Mouse (Mus musculus): Measurements from ENCODE around the gene Lhx3.

Gene Lhx3

DNA sequence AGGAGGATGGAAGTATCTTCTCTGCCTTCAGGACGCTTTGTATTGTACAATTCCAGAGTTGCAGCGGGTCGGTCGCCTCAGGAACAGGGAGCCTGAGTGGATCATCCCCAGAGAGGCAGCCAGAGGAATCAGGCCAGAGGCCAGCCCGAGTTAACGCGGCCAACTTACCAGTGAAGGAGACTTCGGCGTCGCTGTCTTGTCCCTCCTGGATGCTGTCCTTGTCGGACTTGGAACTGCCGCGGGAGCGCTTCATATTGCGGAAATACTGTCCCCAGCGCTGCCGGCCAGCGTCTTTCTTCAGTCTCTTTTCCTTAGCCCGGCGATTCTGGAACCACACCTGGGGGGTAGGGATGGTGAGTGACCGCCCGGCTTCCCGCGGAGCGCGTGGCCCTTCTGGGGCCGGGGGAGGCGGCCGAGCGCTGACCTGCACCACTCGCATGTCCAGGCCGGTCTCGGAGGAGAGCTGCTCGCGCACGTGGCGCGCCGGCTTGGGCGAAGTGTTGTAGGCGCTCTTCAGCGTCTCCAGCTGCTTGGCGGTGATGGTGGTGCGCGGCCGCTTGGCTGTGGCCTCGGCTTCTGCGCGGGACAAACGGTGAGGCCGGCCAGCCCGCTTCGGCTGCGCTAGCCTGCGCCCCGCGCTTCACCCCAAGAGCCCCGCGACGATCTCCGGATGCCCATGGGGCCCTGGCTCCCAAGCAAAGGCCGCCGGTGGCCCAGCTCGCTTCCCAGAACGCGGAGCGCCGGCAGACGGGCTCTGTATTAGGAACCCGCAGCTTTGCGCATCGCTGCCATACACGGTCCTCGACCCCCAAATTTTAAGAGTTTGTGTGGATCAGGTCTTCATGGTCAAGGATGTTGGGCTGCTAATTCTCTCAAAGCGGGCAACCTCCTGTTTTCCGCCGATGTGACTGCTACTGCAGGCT, 5.9 kb downstream of the Lhx3 start:
- DNase-seq = no peak

DNA sequence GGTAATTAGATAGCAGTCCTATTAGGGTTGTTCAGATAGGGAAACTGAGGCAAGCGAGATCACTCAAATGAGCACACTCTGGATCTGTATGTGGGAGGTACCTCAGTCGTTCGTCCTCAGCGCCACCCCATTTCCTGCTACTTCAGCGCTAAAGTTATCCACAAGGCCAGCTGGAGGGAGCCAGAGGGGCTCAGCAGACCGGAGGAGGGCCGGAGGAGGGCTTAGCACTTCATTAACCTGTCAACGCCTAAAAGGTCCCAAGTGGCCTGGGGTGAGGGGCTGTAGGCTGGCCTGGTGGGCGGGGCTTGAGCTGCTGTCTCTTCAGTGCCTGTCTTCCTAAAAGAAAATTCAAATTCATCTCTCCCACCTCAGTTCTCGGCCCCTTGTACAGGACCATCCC, 9.6 kb downstream of the Lhx3 start:
- no peak for DNase-seq

DNA sequence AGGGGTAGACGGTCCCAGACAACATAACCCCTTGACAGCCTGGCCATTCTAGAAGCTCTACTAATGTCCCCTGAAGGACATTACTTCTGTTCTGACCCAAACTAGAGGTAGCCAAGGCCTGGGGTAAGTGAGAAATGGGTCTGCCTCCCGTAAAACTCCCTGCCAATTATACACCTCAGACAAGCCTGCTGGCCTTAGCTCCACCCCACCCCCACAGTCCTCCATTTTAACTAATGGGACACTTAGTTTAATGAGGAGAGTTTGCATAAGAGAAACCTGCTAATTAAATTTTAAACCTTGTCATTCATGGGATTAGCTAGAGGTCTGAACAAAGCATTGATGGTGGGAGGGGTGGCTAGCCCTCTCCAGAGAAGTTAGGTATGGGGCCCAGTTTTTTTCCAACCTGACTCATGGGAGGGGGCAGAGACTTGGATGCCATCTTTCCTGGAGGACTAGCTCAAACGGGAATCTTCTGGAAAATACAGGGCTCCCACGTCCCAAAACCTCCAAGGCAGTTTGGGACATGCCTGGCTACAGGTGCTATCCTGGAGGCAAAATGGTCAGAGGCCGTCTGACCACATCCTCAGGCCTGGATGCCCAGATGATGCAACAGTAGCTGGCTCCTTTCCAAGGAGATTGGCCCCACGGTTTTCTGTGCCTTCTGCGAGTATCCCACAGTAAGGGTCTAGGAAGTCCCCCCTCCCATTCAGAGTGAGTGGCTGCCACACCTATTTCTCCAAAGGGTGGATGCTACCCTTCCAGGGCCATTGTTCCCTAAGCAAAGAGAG, 13.3 kb downstream of the Lhx3 start:
- no peak for DNase-seq

DNA sequence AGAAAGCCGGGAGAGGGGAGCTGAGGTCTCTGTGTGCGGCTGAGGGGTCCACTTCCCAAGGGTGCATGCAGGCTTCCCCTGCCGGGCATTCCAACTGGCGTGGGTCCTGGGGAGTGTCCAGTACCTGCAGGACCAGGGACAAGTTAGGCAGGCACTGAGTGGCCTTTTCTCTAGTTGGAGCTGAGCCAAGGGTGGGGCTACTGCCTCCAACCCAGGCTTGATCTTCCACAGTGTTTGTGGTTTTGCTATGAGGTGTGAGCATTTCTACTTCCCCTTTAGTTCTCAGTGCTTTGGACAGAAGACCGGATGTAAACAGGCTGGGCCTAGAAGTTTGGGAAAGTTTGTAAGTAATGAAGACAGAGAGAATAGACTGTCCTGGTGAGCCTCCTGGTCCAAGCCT, 19.6 kb downstream of the Lhx3 start:
- no peak for DNase-seq

DNA sequence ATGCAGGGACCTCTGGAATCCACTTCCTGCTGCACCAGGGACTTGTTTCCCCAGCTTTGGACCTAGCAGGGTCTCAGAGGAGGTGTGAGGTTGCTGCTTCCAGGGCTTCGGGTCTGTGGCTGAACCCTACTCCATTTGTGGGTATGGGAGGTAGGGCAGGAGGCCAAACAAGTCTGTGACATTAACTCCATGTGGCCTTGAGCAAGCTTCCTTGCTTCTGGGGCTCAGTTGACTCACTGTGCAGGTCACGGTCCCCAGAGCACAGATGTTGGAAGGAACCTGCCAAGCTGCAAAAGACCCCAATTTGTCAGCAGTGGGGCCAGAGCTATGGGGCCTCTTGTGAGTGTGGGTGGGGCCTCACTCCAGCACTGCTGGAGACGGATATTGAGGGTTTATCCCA, 23.7 kb downstream of the Lhx3 start:
- no peak for DNase-seq

DNA sequence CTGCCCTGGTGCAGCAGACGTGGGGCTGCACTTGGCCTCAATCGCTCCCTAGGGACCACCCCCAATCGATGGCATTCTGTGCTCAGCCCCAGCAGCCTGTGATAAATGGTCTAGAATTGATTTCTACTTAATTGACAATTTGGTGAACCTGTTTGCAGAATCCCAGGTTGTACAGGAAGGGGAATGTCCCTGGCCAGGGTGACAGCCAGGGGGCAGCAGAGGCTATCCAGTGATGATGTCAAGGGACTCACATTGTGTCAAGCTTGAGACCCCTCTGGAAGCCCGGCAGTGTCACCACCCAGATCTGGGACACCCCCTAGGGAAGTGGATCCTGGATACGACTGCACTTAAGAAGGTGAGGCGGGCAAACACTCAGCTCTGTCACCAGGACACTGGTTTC, 25.4 kb downstream of the Lhx3 start:
- peak; percentile 36 for DNase-seq

DNA sequence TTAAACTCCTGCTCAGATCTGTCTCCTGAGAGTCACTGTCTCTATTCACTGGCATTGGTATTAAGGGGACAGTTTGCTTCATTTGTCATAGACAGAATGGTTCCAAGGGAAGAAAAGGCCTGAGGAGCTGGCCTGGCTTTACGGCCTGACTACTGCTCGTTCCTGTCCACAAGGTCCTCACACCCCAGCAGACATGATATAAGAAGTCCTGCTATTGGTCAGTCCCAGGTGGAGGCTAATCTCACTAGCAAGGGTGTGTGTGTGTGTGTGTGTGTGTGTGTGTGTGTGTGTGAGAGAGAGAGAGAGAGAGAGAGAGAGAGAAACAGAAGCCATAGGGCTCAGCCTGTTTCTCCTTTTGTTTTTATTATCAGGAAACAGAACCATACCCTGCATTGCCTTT, 30.9 kb downstream of the Lhx3 start:
- no peak for DNase-seq

DNA sequence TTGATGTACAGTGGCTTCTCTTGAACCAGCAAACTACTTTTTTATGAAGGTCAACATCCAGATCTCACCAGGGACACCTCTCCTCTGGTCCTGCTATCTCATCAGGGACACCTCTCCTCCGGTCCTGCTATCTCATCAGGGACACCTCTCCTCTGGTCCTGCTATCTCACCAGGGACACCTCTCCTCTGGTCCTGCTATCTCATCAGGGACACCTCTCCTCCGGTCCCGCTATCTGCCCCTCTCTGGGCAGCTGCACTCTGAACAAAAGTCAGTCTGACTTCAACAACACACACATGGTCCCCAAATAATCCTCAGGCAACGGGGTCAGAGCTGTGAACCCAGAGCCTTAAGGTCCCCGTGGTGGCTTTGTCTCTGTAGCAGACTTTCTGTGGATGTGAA, 31.4 kb downstream of the Lhx3 start:
- DNase-seq = no peak

DNA sequence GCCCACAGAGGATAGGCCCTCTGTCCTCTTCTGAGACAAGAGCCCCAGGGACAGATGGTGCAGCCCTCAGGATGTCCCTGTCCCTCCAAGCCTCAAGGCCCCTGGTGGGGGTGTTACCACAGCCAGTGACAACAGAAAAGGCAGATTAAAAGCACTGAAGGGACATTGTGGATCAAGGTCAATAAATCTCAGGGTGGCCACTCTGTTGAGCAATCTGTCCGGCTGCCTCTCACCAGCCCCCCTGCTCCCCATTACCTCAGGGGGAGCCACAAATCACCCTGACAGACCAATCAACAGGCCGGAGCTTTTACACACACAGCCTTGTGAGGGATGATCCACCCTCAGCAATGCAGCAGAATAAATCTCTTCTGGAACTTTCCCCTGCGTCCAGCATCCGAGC, 32.9 kb downstream of the Lhx3 start:
- no peak for DNase-seq

DNA sequence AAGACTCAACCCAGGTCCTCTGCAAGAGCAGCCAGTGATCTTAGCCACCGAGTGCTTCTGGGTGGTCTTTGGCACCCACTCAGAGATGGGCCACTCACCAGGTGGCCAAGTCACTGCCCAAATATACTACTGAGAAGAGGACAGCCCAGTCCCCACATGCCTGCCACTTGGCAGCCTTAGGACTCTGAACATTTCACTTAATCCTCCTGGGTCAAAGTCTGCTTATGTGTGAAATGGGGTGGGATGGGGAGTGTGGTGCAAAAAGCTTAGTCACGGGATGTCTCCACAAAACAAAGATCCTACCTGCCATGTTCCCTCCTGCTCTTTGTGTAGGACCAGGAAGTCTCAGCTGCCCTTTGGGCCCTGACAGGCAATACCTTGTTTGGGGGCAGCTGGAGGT, 35.9 kb downstream of the Lhx3 start:
- DNase-seq = no peak

DNA sequence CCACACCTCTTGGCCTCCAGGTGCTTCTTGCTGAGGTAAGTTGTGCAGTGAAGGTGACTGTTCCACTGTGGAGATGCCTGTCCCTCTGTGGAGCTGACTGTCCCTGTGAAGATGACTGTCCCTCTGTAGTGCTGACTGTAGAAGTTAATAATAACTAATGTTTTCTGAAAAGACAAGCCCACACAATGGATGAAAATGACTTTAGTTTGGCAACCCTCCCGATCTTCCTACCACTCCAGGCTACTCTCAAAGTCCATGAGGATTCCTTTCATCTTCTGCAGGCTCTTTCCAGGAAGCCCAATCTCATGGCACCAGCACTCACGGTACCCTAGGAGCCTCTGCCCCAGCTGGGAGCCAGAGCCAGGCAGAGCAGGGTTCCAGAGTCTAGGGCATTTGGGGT, 37.7 kb downstream of the Lhx3 start:
- DNase-seq = no peak

DNA sequence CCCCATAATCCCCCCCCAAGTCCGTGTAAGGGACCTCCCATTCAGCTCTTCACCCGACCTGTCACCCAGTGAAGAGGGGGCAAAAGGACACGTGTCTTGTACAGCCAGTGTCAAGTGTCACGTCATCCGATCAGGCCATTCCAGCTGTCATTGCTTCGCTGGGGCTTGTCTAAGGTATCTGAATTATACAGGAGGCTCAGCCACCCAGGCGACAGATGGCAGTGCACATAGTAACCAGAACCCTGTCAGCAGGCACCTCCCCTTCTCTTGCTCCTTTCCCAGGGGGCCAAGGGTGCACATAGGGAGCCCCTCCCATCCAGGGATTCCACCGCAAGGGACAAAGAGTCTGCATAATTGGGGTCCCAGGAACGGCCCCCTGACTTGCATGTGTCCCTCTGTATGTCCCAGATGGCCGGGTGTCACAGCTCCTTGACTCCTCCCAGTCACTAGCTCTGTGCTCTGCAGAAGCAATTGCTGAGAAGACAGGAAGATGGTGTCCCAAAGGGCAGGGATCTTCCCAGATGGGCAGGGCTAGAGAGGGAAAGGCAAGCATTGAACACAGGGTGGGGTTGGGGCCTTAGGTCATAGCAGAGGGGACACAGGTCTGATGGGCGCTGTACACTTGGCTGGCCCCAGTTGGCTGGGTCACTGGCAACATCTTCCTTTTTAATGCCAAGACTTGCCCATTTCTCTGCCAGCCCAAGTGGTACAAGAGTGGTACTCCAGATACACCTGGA, 39.1 kb downstream of the Lhx3 start:
- no peak for DNase-seq

DNA sequence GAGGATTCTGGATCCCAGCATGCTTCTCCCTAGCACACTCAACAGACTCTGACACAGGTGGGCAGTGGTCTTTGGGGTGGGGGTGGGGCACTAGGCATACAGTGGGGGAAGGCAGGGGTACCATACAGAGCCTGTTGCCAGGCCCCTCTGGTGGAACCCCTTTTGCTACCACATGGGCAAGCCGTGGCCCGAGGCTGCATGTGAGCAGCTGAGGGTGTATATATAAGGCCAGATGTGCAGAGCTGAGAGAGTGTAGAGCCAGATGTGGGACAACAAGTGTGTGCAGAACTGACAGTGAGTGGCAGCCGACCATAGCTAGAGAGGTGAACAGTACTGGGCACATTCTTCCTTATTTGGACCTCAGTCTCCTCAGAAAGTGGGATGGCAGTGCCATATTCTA, 41.2 kb downstream of the Lhx3 start:
- no peak for DNase-seq

DNA sequence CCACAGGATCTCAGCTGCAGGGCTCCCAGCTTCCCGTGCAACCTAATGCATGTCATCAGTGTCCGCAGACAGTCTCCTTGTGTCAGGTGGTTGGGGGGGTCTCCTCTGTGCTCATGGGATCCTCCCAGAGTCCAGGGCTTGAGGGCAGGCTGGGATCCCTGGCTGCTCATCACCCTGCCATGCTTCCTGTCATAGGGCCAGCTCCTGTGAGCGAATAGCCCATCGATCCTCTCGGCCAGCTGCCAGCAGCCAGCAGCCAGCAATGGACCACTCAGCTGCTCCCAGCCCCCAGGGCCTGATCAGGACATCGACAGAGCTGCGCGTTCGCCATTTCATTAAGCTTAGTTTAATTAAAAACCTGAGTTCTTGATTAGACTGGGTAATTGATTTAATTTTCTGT, 50.0 kb downstream of the Lhx3 start:
- no peak for DNase-seq

DNA sequence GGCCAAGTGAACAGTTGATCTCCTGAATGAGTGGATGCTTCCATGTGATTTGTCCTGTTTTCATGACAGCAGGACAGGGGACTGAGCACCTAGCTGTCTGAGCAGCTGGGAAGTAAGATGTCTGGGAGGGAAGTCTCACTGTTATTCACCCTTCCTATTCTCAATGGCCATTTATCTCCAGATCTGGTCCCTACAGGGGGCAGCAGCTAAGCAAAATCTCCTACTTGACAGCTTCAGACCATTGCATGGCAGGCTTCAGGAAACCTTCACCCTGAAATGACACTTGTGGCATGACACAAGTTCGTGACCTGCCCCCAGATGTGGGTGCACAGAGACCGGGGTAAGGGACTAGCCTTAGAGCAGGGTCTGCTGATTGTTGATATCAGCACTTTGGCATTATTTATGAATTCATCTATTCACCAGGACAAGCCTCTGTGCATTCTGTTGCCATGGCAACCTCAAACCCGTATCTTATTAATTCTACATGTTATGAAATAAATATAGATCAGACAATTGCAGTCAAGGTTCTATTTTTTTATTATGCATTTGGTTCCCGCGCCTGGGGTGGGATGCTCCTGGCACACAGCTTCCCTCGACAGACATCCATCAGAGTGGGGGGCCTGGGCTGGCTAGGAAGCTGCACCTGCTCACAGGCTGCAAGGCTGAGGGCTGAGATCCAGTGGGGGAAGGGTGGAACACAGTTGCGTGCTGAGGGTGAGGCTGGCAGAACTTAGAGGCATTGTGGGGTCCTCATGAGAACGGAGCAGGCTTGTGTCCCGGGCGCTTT, 51.7 kb downstream of the Lhx3 start:
- peak; percentile 21 for DNase-seq

DNA sequence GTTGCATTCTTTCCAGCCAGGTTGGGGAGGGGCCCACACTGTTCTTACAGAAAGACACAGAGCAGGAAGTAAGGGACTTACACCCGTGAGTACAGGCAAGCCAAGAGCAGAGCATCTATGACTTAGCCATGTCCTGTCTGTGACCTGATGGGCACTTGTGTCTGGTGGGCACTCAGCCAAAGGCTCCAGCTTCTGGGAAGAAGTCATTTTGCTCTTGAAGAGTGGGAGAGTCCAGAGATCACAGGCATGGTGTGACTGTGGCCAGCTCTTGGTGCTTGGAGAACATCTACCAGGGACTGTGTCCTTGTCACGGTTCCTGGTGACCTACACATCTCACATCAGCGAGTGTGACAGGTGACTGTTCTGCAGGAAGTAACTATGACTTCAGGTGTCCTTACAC, 52.4 kb downstream of the Lhx3 start:
- no peak for DNase-seq

DNA sequence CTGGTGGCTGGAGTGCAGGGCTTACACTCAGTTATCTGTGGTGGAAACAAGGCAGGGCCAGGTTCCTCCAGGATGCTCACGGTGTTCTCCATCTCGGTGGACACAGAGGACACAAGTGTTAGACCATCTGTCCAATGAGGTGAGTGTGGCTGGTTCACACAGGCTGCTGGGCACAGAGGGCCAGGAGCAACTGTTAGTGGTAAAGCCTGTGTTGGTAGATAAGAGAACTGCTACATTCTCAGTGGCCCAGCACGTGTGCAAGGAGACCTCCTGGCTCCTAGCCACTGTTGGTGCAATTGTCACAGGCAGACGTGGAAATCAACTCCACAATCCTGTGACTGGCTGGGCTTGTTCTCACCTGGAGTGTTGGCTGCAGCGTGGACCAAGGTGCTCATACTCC, 53.5 kb downstream of the Lhx3 start:
- no peak for DNase-seq

DNA sequence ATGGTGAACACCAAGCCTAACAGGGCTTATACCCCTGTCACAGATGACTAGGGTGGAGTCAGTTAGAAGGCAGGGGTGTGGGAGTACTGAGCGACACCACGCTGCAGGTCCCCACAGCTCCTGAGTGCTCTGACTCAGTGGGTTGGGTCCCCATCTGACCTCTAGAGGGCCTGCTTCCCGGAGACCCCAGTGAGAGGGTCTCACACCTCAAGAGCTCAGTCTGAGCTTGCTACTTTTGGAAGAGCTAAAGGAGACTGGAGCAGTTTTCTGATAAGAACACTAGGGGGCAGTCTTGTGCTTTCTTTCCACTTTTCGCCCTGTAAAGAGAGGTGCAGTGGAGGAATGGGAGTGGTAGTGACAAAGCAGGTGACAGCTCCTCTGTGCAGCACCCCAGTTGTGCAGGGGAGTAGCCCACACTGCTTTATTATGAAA, 54.2 kb downstream of the Lhx3 start:
- DNase-seq = no peak

DNA sequence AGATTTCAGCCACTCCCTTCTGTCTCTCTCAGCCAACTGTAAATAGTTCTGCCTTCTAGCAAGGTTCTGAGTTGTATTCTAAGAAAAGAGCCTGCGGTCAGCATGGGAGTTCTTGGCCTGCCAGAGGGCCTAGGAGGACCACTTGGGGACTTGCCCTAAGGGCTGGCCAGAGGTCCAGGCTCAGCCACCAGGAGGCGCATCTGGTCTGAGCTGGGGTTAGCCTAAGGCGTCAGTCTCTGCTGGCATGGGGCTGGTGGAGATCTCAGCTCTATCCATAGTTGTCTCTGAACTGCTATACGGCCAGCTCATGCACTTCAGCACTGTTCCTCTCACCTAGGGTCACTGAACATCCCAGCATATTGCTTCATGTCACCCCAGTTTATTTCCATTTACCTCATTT, 54.8 kb downstream of the Lhx3 start:
- peak; percentile 47 for DNase-seq

Measured in right cerebral cortex, postnatal 14 days (tissue).